ENCODE assay signal across 17 mouse cellular contexts in genomic region chr4:62738996-62739395, GRCm38 (mm10).
A peak's percentile ranks its signal among the peaks of the same experiment; 100 is the strongest.
DNase-seq lines count a peak whose midpoint lies in the region; ATAC-seq lines count a peak whose summit lies in the region.
"Had no signal": no experiment of that assay in that cellular context is flagged by ENCODE, and none has a peak within 500 bp of the region (broad histone marks: within the 10 kb centered on the region; RNA-seq: fewer than 3 reads in every experiment).

No protein-coding gene starts in this region.

- no peak overlapping the region for H3K9ac ChIP-seq in intestine, embryonic 16.5 days (ENCODE audit: low read depth, low read length)
- H3K9ac ChIP-seq in intestine, embryonic 15.5 days: no peak overlapping the region
- no peak overlapping the region for H3K9ac ChIP-seq in lung, embryonic 16.5 days (ENCODE audit: low read length)
- H3K9ac ChIP-seq: embryonic facial prominence, embryonic 13.5 days; hindbrain, embryonic 12.5 days; neural tube, embryonic 13.5 days had no signal

- WGBS in intestine, embryonic 16.5 days: 67% methylated on average over 3 of the region's 3 CpGs
- 75% methylated on average over 3 of the region's 3 CpGs for WGBS in intestine, embryonic 15.5 days
- 45% methylated on average over 3 of the region's 3 CpGs for whole genome bisulfite sequencing in lung, embryonic 16.5 days

- H3K36me3 ChIP-seq in intestine, embryonic 16.5 days (ENCODE audit: control insufficient read depth, insufficient read depth, low read length): no peaks in the 10 kb centered on the region
- no peaks in the 10 kb centered on the region for H3K36me3 ChIP-seq in intestine, embryonic 15.5 days
- H3K36me3 ChIP-seq in lung, embryonic 16.5 days (ENCODE audit: control insufficient read depth, insufficient read depth, low read length): no peaks in the 10 kb centered on the region
- H3K36me3 ChIP-seq: embryonic facial prominence, embryonic 13.5 days; hindbrain, embryonic 12.5 days; midbrain, embryonic 10.5 days; neural tube, embryonic 13.5 days had no signal

- no peak for ATAC-seq in CD4-positive, CD25-positive, alpha-beta regulatory T cell, adult 4 months
- ATAC-seq in intestine, embryonic 16.5 days: no peak
- no peak for ATAC-seq in intestine, embryonic 15.5 days
- ATAC-seq in lung, embryonic 16.5 days (ENCODE audit: low read depth): no peak

- H3K27ac ChIP-seq in intestine, embryonic 16.5 days (ENCODE audit: low read length): peak overlapping the region; percentile 75; the same call in 1 of the 2 replicates
- H3K27ac ChIP-seq in intestine, embryonic 15.5 days: no peak overlapping the region
- H3K27ac ChIP-seq in lung, embryonic 16.5 days (ENCODE audit: low read length): peak overlapping the region; percentile 90
- H3K27ac ChIP-seq: embryonic facial prominence, embryonic 13.5 days; neural tube, embryonic 13.5 days had no signal

- H3K9me3 ChIP-seq in intestine, embryonic 16.5 days (ENCODE audit: control insufficient read depth, low read length): no peaks in the 10 kb centered on the region
- H3K9me3 ChIP-seq in intestine, embryonic 15.5 days: no peaks in the 10 kb centered on the region
- no peaks in the 10 kb centered on the region for H3K9me3 ChIP-seq in lung, embryonic 16.5 days (ENCODE audit: control insufficient read depth, low read length)
- H3K9me3 ChIP-seq: hindbrain, embryonic 12.5 days; midbrain, embryonic 10.5 days; neural tube, embryonic 13.5 days had no signal

- DNase-seq in CD4-positive, CD25-positive, alpha-beta regulatory T cell, adult 2 months (ENCODE audit: low read depth, low spot score): peak; percentile 13
- no peak for DNase-seq in lung, postnatal 25 days (ENCODE audit: low spot score)
- peak; percentile 41 for DNase-seq in induced T-regulatory cell, adult 2 months (ENCODE audit: low read depth)
- DNase-seq in gastrocnemius, postnatal 14 days: no peak
- DNase-seq: adrenal gland, adult 8-10 months; cerebellum, adult 8-10 months; kidney, adult 18-20 months had no signal

- no peaks in the 10 kb centered on the region for H3K27me3 ChIP-seq in intestine, embryonic 16.5 days (replicated peaks; ENCODE audit: control insufficient read depth, insufficient read depth, low read length)
- H3K27me3 ChIP-seq in intestine, embryonic 15.5 days (replicated peaks): no peaks in the 10 kb centered on the region
- no peaks in the 10 kb centered on the region for H3K27me3 ChIP-seq in lung, embryonic 16.5 days (ENCODE audit: control insufficient read depth, insufficient read depth, low read depth, low read length)
- H3K27me3 ChIP-seq: embryonic facial prominence, embryonic 13.5 days; hindbrain, embryonic 12.5 days; neural tube, embryonic 13.5 days had no signal

- peaks cover 51% of the 10 kb centered on the region for H3K4me1 ChIP-seq in intestine, embryonic 16.5 days (ENCODE audit: control insufficient read depth, insufficient read depth, low read length)
- peaks cover 57% of the 10 kb centered on the region for H3K4me1 ChIP-seq in intestine, embryonic 15.5 days (replicated peaks)
- peaks cover 55% of the 10 kb centered on the region for H3K4me1 ChIP-seq in lung, embryonic 16.5 days (replicated peaks; ENCODE audit: control insufficient read depth, insufficient read depth, low read length)

- H3K4me2 ChIP-seq in intestine, embryonic 16.5 days (ENCODE audit: low read depth, low read length): no peak overlapping the region
- H3K4me2 ChIP-seq in intestine, embryonic 15.5 days (replicated peaks): no peak overlapping the region
- H3K4me2 ChIP-seq in lung, embryonic 16.5 days (ENCODE audit: low read depth, low read length): no peak overlapping the region
- H3K4me2 ChIP-seq: embryonic facial prominence, embryonic 13.5 days; hindbrain, embryonic 12.5 days; liver, embryonic 11.5 days; neural tube, embryonic 13.5 days had no signal

- no peak overlapping the region for H3K4me3 ChIP-seq in intestine, embryonic 16.5 days (ENCODE audit: low read length)
- H3K4me3 ChIP-seq in intestine, embryonic 15.5 days (replicated peaks): no peak overlapping the region
- no peak overlapping the region for H3K4me3 ChIP-seq in lung, embryonic 16.5 days (ENCODE audit: low read length)
- H3K4me3 ChIP-seq: embryonic facial prominence, embryonic 13.5 days; heart, adult 2 months; hindbrain, embryonic 12.5 days; midbrain, embryonic 10.5 days; neural tube, embryonic 13.5 days had no signal

- intact Hi-C loops in gastrocnemius, postnatal 14 days (cut with DNase I; ENCODE audit: low total_unique reads): no loop called here

Comparison
In these comparisons a context has a peak if more than half of its experiments do, and no peak if none do; other contexts are left out.
1. DNase-seq: peak in CD4-positive, CD25-positive, alpha-beta regulatory T cell, adult 2 months (single experiment) and induced T-regulatory cell, adult 2 months (single experiment); none in lung, postnatal 25 days (single experiment) and gastrocnemius, postnatal 14 days (single experiment).